Mouse (Mus musculus) cerebellum, adult 9-11 months (tissue): ENCODE data around the gene Dcun1d1.

Experiments
- DNase-seq: peaks from one replicate; pipeline ENCODE4 v3.0.0; 2022

Gene Dcun1d1

DNA sequence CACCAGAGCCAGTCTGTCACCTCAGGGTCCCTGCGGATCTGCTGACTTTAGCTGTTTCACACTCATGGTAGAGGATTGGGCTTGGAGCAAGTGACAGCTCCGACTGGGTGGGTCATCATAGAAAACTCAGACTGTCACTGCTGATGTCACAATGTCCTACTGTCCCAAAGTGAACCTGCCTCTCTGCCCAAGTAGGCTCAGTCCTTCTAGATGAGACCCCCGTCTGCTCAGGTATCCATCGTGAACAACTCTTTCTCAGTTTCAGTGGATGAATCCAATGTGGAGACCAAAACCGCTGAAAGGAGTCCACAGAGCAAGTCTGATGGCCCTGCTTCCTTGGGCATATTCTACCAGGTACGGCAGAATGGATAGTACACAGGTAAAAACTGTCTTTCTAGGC is at the start of gene Dcun1d1:
TSS of gene Dcun1d1 (minus strand) at position 101 of the 400 bp plus-strand sequence.
- no peak for DNase-seq

DNA sequence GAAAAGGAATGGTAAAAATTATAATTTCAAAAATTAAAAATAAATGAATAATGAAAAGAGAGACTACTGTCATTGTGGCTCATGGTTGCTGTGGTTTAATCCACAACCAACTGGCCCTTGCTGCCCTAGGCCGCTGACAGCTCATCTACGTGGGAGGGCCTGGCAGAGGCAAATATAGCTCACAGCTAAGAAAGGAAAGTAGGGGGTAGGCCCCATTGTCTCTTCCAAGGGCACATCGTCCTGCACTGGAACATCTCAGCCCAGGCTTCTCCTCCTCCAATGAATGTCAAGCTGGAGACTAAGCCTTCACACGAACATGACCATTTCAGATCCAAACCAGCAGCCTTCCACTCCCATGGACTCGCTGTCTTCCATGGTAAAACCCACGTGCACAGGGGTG is 49.0 kb upstream of the Dcun1d1 start:
- DNase-seq, result no peak

DNA sequence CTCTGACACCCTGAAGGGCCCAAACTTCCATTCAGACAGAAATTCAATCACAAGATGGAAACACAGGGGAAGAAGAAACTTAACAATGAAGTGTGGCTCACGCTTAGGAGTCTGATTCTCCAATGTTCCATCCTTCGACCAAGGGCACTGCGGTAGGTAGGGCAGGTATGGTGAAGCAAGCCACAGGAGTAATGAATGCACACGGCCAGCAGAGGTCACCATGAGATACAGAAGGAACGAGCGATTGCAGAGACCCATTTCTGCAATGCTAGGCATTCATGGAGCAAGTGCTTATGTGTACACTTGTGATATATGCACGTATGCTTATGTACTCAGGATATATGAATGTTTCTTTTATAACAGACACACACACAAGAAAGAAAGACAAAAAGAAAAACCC is 36.3 kb upstream of the Dcun1d1 start:
- no peak for DNase-seq

DNA sequence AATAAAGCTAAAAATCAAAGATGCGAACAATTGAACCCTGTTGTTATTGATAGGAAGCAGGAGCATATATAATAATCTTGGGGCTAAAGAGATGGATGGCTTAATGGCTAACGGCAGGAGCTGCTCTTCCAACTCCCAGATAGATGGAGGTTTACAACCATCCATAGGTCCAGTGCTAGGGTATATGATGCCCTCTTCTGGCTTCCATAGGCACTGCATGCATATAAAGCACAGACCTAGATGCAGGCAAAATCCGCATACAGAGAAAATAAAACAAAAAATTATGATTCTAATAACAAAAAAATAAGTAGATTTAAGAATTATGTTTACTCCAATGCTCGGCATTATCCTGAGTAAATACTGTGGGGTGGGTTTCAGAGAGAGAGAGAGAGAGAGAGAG is 35.7 kb upstream of the Dcun1d1 start:
- DNase-seq, result no peak

DNA sequence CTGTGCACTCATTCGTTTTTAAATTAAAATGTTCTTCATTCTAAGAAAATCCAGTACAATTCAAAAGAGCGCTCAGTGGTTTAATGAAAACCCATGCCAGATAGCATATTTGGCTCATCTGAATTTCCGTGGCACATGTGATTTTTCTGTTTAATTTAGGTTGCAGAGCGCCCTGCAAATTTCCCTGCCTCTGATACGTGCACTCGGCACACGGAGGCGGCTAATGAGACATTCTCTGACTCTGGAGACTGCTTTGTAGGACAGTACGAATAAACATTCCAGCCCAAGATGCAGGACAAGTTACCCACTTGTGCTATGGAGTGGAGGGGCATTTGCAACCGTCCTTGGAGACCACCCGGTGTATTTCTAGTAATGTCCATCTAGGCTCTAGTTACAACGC is 33.9 kb upstream of the Dcun1d1 start:
- DNase-seq, result no peak

DNA sequence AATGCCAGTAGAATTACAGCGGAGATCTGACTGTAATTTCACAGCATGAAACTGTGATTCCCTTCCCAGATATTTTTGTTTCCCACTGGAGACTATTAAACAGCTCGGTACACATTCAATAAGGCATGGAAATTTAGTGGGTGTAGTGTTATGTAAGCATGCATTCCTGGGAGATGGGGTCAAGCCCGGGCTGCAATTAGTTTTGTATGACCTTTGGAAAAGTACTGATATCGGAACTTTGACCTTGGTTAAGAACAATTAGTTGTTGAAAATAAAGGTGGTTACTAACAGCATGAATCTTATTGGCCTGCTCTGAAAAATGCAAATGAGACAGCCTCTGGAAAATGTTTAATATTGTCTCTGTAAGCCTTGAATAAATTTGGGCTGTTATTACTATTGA is 33.2 kb upstream of the Dcun1d1 start:
- no peak for DNase-seq

DNA sequence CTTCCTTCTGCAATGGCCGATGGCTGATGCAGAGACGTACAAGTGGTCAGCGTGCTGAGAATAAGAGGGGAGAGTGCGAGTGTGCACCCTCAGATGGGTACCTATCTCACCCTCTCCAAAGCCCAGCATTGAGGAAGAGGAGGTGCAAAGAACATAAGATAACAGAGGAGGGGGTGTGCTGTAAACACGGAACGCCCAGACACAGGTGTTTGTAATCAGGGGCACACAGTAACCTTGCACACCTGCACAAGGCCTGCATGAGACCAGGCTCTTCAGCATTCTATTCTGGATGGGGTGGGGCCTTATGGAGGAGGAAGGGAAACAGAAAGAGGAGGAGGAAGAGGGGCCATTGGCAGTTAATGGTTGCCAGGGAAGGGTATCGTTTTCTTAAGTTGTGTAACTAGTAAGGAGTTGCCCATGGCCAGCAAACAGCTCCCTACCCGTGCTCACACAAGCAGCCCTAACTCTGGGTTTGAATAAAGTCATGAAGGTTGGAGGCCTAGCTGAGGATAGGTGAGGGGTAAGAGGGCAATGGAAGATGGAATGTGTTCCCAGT is 30.2 kb upstream of the Dcun1d1 start:
- no peak for DNase-seq

DNA sequence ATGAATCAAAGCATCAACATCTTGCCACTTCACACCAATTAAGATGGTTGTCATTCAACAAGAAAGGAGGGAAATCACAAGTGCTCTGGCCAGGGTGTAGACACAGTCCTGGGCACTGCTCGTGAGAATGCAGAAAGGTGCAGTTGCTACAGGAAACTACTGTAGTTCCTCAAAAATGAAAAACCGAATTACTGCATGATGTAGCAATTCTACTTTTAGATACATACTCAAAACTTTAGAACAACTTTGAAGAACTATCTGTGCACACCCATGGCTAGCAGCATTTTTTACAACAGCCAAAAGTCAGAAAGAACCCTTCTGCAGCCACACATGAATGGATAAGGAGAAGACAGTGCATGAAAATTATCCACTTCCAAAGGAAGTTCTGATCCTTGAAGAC is 29.2 kb upstream of the Dcun1d1 start:
- DNase-seq, result no peak

DNA sequence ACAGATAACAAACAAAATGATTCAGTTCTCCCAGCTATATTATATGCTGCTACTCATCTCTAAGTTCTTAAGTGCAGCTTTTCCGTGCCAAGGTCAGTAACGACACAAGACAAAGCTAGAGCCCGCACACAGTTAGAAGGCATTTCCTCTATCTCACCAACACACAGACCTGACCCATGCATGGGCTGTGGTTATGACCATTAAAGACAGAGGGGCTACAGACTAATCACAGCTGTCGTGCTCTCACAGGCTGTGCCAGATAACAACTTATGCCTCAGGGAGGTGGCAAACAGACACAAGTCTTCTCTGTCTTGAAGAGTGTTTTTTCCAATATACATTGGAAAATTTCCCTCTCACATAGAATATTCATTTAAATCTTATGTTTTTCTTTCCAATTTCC is 27.7 kb upstream of the Dcun1d1 start:
- no peak for DNase-seq

DNA sequence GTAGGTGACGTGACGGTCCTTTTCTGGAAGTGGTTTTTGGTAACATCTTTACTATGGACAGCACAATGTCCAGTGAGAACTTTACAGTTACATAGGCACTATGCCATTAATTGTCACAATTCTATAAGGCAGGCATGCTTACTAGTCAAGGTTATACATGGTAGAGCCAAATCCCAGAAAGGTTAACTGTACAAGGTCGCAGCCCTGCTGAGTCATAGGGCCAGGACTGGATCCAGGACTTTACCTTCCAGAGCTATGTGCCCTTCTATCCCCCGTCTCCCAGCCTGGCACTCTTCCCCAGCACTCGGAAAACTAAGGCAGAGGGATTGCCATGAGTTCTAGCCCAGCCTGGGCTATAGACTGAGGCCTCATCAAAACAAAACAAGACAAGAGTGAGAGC is 26.7 kb upstream of the Dcun1d1 start:
- no peak for DNase-seq

DNA sequence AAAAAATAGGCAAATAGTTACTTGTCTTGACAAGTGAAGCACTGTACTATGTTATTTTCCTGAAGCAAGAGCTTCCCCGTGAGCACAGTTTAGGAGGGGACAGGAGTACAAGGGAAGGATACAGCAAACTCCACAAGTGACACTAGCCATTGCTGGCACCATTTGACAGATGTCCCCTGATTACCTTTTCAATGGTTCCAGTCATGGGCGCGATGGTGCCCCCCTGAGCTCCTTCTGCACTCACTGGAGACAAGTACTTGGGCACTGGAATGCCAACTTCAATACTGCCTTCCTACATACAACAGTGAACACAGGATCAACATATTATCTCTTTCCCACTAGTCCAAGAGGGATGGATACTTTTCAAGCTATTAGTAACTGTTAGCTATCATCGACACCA is 26.2 kb upstream of the Dcun1d1 start:
- no peak for DNase-seq

DNA sequence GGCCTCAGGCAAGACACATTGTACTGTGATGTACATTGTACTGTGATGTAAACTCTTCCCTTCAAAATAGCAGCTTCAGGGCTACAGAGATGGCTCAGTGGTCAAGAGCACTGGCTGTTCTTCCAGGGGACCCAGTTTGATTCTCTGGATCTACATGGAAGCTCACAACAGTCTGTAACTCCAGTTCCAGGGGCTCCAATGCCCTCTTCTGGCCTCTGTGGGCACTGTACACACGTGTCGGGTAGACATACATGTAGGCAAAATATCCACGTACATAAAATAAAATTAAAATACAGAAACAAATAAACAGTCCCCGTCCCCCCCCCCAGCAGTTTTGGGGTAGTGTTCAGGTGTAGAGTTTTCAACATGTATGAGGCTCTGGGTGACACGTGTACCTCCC is 25.7 kb upstream of the Dcun1d1 start:
- no peak for DNase-seq

DNA sequence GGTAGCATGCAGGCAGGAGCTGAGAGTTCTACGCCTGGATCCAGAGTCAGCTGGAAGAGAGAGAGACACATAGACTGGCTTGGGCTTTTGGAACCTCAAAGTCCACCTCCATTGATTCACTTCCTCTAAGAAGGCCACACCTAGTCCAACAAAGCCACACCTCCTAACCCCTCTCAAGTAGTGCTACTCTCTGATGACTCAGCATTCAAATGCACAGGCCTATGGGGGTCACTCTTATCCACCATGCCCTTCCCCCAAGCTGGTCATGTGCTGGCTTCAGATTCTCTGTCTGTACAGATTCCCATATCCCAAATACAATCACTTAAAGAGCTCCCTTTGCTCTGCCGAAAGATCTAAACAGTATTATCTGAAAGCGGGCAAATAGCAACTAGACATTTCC is 20.0 kb upstream of the Dcun1d1 start:
- no peak for DNase-seq

DNA sequence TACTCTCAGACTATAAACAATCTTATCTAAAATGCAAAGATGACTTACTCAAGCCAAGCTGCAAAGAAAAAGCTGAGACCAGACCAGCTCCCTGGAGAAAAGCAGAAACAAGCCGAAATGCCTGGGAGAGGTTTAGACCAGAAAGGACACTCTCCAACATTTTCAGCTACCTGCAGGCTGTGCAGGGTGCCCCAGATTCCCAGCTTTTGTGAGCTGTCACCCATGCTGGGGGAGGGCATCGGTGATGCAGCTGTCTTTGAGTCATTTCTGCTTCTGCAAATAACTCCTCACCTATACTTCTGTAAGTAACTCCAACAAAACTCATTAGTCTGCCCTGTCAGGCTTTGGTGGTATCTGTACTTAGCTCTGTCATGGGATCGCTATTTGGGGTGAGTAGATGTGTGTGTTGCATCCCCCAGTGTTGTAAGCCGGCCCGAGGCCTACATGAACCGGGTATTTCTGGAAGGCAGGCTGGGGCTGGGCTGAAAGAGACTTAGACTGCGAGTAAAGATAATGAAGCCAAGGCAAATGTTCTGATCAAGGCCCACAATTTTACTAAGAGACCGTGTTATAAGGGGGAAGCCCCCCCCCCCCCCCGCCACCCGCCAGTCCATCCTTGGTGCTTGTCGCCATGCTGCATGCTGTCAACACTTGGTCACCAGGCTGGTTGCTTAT is 17.8 kb upstream of the Dcun1d1 start:
- no peak for DNase-seq

DNA sequence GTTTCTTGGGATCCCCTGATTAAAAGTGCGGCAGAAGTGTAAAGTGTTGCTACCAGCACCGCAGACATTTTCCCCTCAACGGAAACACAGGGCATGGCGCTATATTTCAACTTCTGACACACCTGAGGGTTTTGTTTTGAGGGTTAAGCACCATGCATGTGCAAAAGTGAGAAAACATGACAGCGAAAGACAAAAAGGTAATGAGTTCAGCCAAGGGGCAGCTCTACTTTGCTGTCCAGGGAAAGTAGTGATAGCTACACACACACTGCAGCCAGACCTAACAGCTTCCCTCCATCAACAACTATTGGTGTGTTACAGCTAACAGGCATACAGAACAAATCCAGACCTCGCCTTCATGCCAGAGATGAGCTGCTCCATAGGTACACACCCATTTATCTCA is 16.6 kb upstream of the Dcun1d1 start:
- DNase-seq, result no peak

DNA sequence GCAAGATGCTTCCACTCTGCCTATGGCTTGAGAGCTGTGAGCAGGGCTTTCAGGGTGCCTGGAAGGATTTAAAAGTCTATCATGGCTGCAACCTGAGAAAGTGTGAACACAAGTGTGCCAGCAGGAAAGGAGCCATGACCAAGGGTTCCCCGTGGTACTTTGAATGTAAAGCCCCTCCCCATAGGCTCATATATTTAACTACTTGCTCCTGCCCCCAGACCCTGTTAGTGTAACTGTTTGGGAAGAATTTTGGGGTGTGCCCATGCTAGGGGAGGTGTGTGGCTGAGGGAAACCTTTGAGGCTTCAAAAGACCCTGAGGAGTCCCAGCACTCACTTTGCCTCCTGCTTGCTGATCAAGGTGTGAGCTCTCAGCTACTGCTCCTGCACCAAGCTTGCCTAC is 15.9 kb upstream of the Dcun1d1 start:
- no peak for DNase-seq

DNA sequence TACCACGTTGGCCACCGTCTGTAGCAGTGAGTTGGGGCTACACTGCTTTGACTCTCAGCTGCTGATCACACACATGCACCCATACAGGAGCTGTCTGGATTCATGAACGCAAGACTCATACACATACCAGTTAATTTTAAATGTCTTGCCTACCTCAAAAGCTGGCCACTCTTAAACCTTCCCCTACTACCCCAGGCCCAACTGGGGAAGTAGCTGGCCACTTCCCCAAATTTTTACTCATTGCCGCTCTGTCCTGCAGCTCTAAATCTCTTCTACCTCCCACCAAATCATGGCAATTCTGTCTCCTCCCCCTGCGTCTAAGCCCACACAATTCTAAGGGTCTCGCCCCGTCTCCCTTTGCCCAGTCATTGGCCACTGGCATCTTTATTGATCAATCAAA is 11.0 kb upstream of the Dcun1d1 start:
- no peak for DNase-seq

DNA sequence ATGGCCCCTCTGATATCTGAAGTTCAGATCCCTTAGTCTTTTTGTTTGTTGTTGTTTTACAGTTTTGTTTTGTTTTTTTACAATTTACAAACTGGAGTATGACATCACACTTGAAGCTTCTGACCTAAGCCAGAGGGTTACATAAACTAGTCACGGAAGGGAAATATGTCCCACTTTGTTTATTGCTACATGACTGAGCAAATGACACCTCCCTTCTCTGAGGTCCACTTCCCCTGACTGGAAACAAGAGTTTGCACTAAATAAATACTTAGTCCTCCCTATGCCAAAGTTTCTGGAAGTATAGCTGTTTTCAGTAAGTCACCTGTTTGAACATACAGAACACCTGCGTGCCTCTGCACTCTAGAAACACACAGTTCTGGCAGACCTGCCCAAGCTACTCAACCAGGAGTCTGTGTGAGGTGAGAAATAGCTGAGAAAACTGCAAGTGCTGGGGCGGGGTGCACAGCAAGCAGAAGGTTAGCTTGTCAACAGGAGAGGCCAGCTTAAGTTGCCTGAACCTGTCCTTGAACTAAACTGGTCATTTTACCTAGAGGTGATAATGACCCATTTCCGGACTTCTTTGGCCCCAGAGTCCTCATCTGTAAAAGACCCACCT is 3.4 kb upstream of the Dcun1d1 start:
- no peak for DNase-seq

DNA sequence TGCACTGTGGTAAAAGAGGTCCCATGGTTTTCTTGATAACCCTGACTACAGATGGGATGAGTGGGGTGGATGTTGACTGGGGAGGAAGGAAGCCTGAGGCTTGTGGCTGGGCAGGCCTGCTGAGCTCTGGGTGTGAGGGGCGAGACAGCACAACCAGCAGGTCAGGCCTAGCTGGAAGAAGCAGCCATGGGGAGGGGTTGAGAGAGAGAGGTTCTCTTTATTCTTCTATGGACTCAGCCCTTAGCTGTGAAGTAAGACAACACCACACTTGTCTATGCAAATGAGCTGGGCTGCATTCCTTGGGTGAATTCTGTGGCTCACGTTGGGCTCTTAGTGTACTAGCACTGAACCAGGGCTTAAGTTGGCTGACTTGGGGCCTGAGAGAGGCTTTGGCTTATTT is 2.8 kb upstream of the Dcun1d1 start:
- DNase-seq, result no peak

DNA sequence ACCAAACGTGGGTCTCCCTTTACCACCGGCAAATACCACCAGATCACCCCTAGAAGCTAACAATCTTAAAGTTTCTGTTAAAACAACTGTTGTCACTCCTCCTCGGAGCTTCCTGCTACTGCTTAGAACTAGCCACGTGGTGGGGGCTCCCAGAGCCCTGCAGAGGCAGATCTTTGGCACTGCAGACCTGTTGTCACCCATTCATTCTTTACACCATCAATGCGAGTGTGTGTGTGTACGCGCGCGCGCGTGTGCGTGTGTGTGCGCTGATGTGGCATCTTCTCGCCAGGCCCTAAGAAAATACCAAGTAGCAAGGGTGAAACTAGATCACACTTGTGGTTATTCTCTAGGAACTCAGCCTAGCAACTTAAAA is 3.9 kb downstream of the Dcun1d1 start:
- DNase-seq, result peak; percentile 44

DNA sequence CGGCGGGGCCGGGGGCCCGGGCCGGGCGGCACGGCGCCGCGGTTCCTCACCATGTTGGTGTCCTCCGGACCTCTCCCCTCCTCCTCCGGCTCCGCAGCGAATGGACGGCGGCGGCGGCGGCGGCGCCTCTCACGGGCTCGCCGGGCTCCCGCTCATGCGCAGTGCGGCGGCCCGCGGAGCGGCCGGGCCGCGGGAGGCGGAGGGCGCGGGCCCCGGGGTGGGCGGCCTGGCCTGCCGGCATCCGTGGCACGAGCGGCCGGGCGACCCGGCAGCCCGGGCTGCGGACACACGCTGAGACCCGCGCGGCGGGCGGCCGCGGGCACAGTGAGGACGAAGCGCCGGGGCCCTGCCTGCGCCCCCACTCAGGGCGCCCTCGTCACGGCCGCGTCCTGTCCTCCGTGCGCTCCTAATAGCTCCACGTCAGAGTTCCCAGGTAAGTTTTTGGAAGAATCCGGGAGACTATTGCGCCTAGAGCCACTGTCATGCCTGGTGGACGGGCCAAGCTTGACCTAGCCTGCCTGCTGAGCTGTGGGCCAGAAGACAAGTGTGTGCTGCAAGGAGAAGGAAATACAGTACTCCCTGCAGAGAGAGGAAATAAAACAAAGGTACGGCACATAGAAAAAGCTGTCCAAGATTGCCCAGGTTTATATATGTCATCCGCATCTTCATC is 4.4 kb downstream of the Dcun1d1 start:
- peak; percentile 87 for DNase-seq

DNA sequence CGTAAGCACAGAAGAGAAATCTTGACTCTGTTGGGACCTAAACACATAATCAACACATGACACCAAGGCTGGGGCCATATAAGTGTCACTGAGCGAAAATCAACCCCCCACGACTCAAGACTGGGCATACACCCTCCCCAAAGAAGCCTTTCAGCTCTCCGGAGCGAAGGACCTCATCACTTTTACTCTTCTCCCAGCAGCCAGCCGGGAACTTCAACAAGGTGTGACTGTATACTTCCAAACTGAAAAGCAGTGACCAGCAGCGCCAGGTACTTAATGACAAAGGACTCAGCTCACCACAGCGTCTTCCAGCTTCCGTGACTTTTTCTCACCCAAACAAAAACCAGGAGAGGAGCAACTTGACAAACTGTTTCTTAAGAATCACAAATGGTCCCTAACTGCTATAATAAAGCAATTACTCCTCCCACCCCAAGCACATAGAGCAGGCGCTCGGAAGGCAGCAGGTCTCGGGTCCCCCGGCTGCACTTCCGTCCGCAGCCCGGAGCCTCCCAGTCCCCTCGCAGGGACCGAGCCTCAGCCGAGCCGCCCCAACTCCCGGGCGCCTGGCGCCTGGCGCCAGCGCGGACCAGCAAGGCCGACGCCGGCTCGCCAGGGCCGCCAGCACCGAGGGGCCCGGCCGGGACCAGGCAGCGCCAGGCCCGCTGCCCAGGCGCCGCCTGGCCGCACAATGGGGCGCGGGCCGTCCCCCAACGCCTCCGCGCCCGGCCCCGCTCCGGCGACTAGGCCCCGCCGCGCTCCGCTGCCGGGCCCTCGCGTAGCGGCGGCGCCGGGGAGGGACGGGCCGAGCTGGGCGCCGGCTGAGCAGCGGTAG is 5.1 kb downstream of the Dcun1d1 start:
- DNase-seq, result peak; percentile 69

DNA sequence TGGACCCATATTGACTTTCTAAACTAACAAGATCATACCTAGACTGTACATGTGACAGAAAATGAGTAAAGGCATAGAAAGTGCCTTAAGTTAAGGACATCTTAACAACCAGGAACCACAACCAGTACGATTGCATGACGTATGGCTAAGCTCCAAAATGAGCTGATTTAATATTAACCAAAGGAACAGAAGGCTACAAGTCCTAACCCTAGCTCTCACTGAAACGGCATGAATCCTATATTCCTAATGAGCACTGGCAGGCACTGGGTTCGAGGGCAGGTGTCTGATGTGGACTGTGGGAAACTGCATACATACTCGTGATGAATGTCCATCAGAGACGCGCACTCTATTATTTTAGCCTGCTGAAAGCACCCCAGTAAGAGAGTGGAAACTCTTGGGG is 5.9 kb downstream of the Dcun1d1 start:
- DNase-seq, result peak; percentile 23
